Mouse (Mus musculus) lung, adult 2 months (tissue): ENCODE measurements around the gene Magi3.

Experiments
- CTCF ChIP-seq: fragments of 200-500 bp; IDR thresholded peaks from 2 replicates; pipeline ENCODE4 v1.5.1; 2011; ENCODE audit warnings: mild to moderate bottlenecking, low read length, control low read depth; ENCODE audit not compliant: insufficient read depth
- POLR2A ChIP-seq: fragments of 200-500 bp; IDR thresholded peaks from 2 replicates; pipeline ENCODE4 v1.6.1; 2011; ENCODE audit warnings: low read depth, mild to moderate bottlenecking, control low read depth, low read length, borderline replicate concordance; ENCODE audit errors: extremely low read depth

- TF ChIP-seq POLR2A: no peak
- TF ChIP-seq CTCF: no peak
Observed at GRCm38 (mm10) chr3:104007479-104007878, 212.7 kb downstream of the Magi3 start.
